Mouse (Mus musculus) heart, postnatal 0 days (tissue): ENCODE data around the gene Adm2.

Experiments used
- CTCF ChIP-seq: IDR thresholded peaks from 2 replicates; pipeline ENCODE4 v1.5.1; 2016; ENCODE audit warnings: antibody characterized with exemption, control low read depth, low read depth
- EP300 ChIP-seq: IDR thresholded peaks from 2 replicates; pipeline ENCODE4 v1.6.1; 2016; ENCODE audit warnings: antibody characterized with exemption, low read depth

DNA sequence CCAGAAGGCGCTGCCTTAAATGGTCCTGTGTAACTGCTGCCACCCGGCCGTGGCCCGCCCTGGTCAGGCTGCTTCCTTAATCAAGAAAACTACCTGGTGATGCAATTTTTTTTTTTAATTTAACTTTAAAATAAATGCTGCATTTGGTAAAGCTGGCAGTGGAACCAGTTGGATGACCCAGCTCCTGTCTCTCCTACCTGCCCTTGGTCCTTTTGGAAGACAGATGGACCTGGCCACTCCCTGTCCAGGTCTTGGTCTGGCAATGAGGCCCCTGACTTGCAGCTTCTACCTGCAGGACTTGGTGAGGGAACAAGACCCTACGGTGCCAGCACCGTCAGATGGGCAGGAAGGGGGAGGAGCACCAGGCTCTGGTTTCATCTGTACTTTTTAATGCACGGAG, 36.4 kb upstream of the Adm2 start:
- TF ChIP-seq CTCF (no peak), EP300 (no peak)
